ENCODE assay signal across 18 mouse cellular contexts in genomic region chr3:130556263-130556662, GRCm38 (mm10).
"Had no signal": no experiment of that assay in that cellular context is flagged by ENCODE, and none has a peak within 500 bp of the region (broad histone marks: within the 10 kb centered on the region; RNA-seq: fewer than 3 reads in every experiment).

No protein-coding gene starts in this region.

- H3K9ac ChIP-seq: liver, embryonic 12.5 days; liver, embryonic 14.5 days; midbrain, embryonic 13.5 days; midbrain, embryonic 15.5 days; neural tube, embryonic 12.5 days had no signal

- H3K36me3 ChIP-seq: liver, embryonic 12.5 days; midbrain, embryonic 13.5 days; midbrain, embryonic 15.5 days; neural tube, embryonic 12.5 days had no signal

- ATAC-seq: liver, embryonic 12.5 days; midbrain, embryonic 13.5 days; midbrain, embryonic 15.5 days had no signal

- H3K4me2 ChIP-seq: liver, embryonic 12.5 days; midbrain, embryonic 11.5 days; midbrain, embryonic 13.5 days; midbrain, embryonic 15.5 days; neural tube, embryonic 12.5 days had no signal

- H3K4me1 ChIP-seq: liver, embryonic 12.5 days; megakaryocyte, embryonic 14.5 days; midbrain, embryonic 13.5 days; midbrain, embryonic 15.5 days; neural tube, embryonic 12.5 days had no signal

- H3K4me3 ChIP-seq: liver, embryonic 12.5 days; megakaryocyte, embryonic 14.5 days; midbrain, embryonic 13.5 days; midbrain, embryonic 15.5 days; neural tube, embryonic 12.5 days had no signal

- H3K27ac ChIP-seq: liver, embryonic 12.5 days; liver, embryonic 14.5 days; midbrain, embryonic 13.5 days; midbrain, embryonic 15.5 days; neural tube, embryonic 12.5 days had no signal

- H3K27me3 ChIP-seq: liver, embryonic 12.5 days; megakaryocyte, embryonic 14.5 days; midbrain, embryonic 13.5 days; midbrain, embryonic 15.5 days; neural tube, embryonic 12.5 days had no signal

- DNase-seq: lung, adult 18-20 months; lung, postnatal 10 days; lung, postnatal 4 days; retina, postnatal 1 day; right cerebral cortex, adult 18-20 months; right cerebral cortex, postnatal 25 days; right cerebral cortex, postnatal 4 days; spleen, adult 18-20 months; thymus, adult 18-20 months; thymus, postnatal 14 days; thymus, postnatal 36 days had no signal

- H3K9me3 ChIP-seq: liver, embryonic 12.5 days; midbrain, embryonic 13.5 days; midbrain, embryonic 15.5 days; neural tube, embryonic 12.5 days had no signal
